Mouse (Mus musculus) heart, adult 2 months (tissue): ENCODE measurements around the gene Cd4. TPM values are rescaled to one million over a fixed set of nuclear protein-coding genes. Genes with fewer than 3 reads are reported as not detected.

Experiments used
- DNase-seq, 2 experiments: peaks; one replicate each; pipeline ENCODE4 v3.0.0; 2021
- H3K27ac ChIP-seq: fragments of 200-600 bp; 2 replicates; pipeline ENCODE4 v1.8.1; 2022
- H3K27me3 ChIP-seq: fragments of 200-500 bp; 2 replicates; pipeline ENCODE4 v1.6.1; 2012; ENCODE audit warnings: mild to moderate bottlenecking, low read length, inconsistent platforms, mixed read lengths; ENCODE audit not compliant: control insufficient read depth, insufficient read depth
- H3K36me3 ChIP-seq: fragments of 200-500 bp; 2 replicates; pipeline ENCODE4 v1.6.1; 2012; ENCODE audit warnings: low read length, inconsistent platforms; ENCODE audit not compliant: control insufficient read depth, insufficient read depth
- H3K4me1 ChIP-seq: fragments of 200-500 bp; 2 replicates; pipeline ENCODE4 v1.6.1; 2011; ENCODE audit warnings: low read length; ENCODE audit not compliant: control insufficient read depth, insufficient read depth
- H3K4me3 ChIP-seq: fragments of 200-600 bp; 2 replicates; pipeline ENCODE4 v1.8.1; 2022
- H3K79me2 ChIP-seq: fragments of 200-500 bp; replicated peaks from 2 replicates; pipeline ENCODE4 v1.6.1; 2012; ENCODE audit warnings: mild to moderate bottlenecking, inconsistent platforms, low read length, moderate library complexity, mixed read lengths; ENCODE audit not compliant: control insufficient read depth, insufficient read depth
- H3K9ac ChIP-seq: fragments of 200-500 bp; 2 replicates; pipeline ENCODE4 v1.6.1; 2012; ENCODE audit warnings: low read depth, mild to moderate bottlenecking, control low read depth, inconsistent platforms, low read length, mixed read lengths
- CTCF ChIP-seq: fragments of 200-600 bp; IDR thresholded peaks from 2 replicates; pipeline ENCODE4 v1.8.1; 2022; ENCODE audit warnings: antibody characterized with exemption, mild to moderate bottlenecking, moderate library complexity
- EP300 ChIP-seq: fragments of 200-500 bp; IDR thresholded peaks from 2 replicates; pipeline ENCODE4 v1.6.1; 2011; ENCODE audit warnings: low read depth, low read length, control low read depth; ENCODE audit not compliant: insufficient read depth
- POLR2A ChIP-seq: fragments of 200-500 bp; IDR thresholded peaks from 2 replicates; pipeline ENCODE4 v1.6.1; 2011; ENCODE audit warnings: mild to moderate bottlenecking, low read depth, low read length, control low read depth; ENCODE audit not compliant: insufficient read depth
- WGBS: fragments of 180-500 bp; shearing (Covaris S2); methylation state at CpG from one replicate; pipeline ENCODE4 v1.1.7; 2018; 5-methylcytosine and 5-hydroxymethylcytosine counted together
- intact Hi-C: fragments of 180-260 bp; cut with DNase I; formaldehyde crosslinking; loops from one replicate; pipeline ENCODE4 v1.15.1; 2025
- polyA plus RNA-seq: library from polyadenylated mRNA; depleted of rRNA; stranded (reverse); fragments of >200 nt; gene quantifications from 2 replicates; pipeline ENCODE4 v1.2.3, GENCODE M21; 2012
- total RNA-seq, 2 experiments: library from RNA; stranded (reverse); gene quantifications; 2 replicates each; pipeline ENCODE4 v1.2.3; 2021

Cd4 gene
- total and polyA plus RNA-seq, 3 experiments, result 0.34 to 0.66 (median 0.57) TPM

DNA sequence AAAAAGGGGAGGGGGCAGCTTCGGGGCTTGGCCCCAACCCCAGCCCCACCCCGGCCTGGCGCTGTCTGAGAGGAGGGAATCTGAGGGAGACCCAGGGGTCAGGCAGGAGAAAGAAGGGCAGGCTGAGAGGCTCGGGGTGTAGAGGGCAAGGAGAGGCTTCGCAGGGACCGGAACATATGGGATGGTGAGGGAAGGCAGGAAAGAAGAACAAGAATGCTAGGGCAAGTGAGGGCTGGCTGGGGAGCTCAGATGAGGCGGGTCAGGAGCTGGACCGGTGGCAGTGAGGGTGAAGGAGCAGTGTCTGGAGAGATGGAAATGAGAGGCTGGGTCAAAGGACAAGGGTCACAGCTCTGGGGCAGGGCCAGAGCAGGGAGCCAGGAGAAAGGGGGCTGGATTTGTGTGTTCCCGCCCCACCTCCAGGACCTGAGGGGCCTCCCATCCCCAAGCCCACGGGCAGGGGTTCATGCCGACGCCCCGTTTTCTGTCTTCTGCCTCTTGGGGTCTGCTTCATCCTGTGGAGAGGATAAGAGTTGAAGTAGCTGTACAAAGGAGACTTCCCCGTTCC is 25.8 kb upstream of the Cd4 start:
- Histone ChIP-seq H3K4me1 (peaks cover 9% of the 10 kb centered on the region), H3K9ac (no peak overlapping the region), H3K27ac (no peak overlapping the region), H3K4me3 (no peak overlapping the region), H3K36me3 (no peaks in the 10 kb centered on the region), H3K79me2 (0 out of 2 replicates have a peak, but pooled peaks cover 2% of the 10 kb centered on the region), H3K27me3 (no peaks in the 10 kb centered on the region)
- no peak for DNase-seq
- TF ChIP-seq CTCF, result no peak
- no peak for TF ChIP-seq EP300
- TF ChIP-seq POLR2A, result no peak
- intact Hi-C loops, result no loop called here
- WGBS, result 73% methylated on average over 14 of the region's 14 CpGs

- intact Hi-C loops, result no loop called here
- TF ChIP-seq EP300 (no peak), POLR2A (no peak), CTCF (no peak)
Observed at GRCm38 (mm10) chr6:124913214-124913613, 25.2 kb upstream of the Cd4 start.

GRCm38 (mm10) chr6:124911533-124912218 is 23.7 kb upstream of the Cd4 start, which contains the start of gene Lag3:
Lag3 (minus strand) TSS chr6:124911705.
- Histone ChIP-seq H3K9ac (no peak within 1 kb of the TSS), H3K27me3 (no peaks in the 10 kb centered on the region), H3K4me3 (no peak within 1 kb of the TSS), H3K4me1 (peaks cover 9% of the 10 kb centered on the region), H3K36me3 (no peaks in the 10 kb centered on the region), H3K27ac (no peak within 1 kb of the TSS), H3K79me2 (no peaks in the 10 kb centered on the region)
- intact Hi-C loops, result no loop called here
- DNase-seq, result no peak
- WGBS, result 31% methylated on average over 13 of the region's 13 CpGs
- no peak for TF ChIP-seq EP300
- TF ChIP-seq POLR2A, result no peak
- no peak for TF ChIP-seq CTCF

More at GRCm38 (mm10) chr6:124913214-124913613, 25.2 kb upstream of the Cd4 start:
- H3K4me1 ChIP-seq, result peaks cover 9% of the 10 kb centered on the region
- H3K79me2 ChIP-seq, result 0 out of 2 replicates have a peak, but pooled peaks cover 2% of the 10 kb centered on the region
- no peak overlapping the region for H3K27ac ChIP-seq
- WGBS, result 44% methylated on average over 6 of the region's 6 CpGs
- H3K36me3 ChIP-seq, result no peaks in the 10 kb centered on the region
- H3K9ac ChIP-seq, result no peak overlapping the region
- H3K27me3 ChIP-seq, result no peaks in the 10 kb centered on the region
- no peak for DNase-seq
- no peak overlapping the region for H3K4me3 ChIP-seq

GRCm38 (mm10) chr6:124910032-124910431 is 22.0 kb upstream of the Cd4 start:
- no peak for DNase-seq
- H3K9ac ChIP-seq, result peak overlapping the region; percentile 24
- no peaks in the 10 kb centered on the region; the same call in 1 of the 2 replicates for H3K4me1 ChIP-seq
- TF ChIP-seq CTCF (no peak), POLR2A (no peak), EP300 (no peak)
- no peaks in the 10 kb centered on the region for H3K27me3 ChIP-seq
- H3K79me2 ChIP-seq, result no peaks in the 10 kb centered on the region
- H3K4me3 ChIP-seq, result no peak overlapping the region
- no peaks in the 10 kb centered on the region for H3K36me3 ChIP-seq
- 42% methylated on average over 32 of the region's 32 CpGs for WGBS
- intact Hi-C loops, result no loop called here
- H3K27ac ChIP-seq, result no peak overlapping the region

DNA sequence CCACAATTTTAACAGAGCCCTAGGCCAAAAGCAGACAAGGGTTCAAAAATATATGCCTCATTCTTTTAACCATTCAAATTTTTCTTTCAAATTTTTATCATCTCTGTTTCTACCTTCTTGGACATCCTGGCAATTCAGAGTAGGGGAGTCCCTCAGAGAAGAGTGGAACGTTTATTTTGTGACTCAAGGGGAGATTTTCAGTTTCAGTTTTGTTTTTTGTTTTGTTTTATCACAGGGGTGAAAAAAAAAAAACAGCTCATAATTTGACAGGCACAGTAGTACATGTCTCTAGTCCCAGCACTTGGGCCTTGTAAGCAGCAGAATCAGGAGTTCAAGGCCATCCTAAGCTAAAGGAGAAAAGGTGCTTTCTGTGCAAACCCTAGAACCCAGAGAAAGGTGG is 19.7 kb upstream of the Cd4 start:
- H3K9ac ChIP-seq, result no peak overlapping the region
- no peak for DNase-seq
- H3K27ac ChIP-seq, result no peak overlapping the region
- no peak overlapping the region for H3K4me3 ChIP-seq
- TF ChIP-seq CTCF, result no peak
- no peak for TF ChIP-seq POLR2A
- TF ChIP-seq EP300, result no peak
- 42% methylated on average over 1 of the region's 1 CpGs for WGBS
- H3K27me3 ChIP-seq, result no peaks in the 10 kb centered on the region
- intact Hi-C loops, result no loop called here
- H3K4me1 ChIP-seq, result peaks cover 3% of the 10 kb centered on the region; the same call in 1 of the 2 replicates
- no peaks in the 10 kb centered on the region for H3K36me3 ChIP-seq
- H3K79me2 ChIP-seq, result no peaks in the 10 kb centered on the region
